Mouse (Mus musculus) heart, adult 11 months (tissue): ENCODE data around the gene Hccs.
"Not testable (repeated sequence)": the region's sequence is repeated elsewhere in the genome, so short reads cannot be mapped to it uniquely, and the experiment has no call there.

Experiments
- DNase-seq: peaks from one replicate; pipeline ENCODE4 v3.0.0; 2022

Hccs gene

DNA sequence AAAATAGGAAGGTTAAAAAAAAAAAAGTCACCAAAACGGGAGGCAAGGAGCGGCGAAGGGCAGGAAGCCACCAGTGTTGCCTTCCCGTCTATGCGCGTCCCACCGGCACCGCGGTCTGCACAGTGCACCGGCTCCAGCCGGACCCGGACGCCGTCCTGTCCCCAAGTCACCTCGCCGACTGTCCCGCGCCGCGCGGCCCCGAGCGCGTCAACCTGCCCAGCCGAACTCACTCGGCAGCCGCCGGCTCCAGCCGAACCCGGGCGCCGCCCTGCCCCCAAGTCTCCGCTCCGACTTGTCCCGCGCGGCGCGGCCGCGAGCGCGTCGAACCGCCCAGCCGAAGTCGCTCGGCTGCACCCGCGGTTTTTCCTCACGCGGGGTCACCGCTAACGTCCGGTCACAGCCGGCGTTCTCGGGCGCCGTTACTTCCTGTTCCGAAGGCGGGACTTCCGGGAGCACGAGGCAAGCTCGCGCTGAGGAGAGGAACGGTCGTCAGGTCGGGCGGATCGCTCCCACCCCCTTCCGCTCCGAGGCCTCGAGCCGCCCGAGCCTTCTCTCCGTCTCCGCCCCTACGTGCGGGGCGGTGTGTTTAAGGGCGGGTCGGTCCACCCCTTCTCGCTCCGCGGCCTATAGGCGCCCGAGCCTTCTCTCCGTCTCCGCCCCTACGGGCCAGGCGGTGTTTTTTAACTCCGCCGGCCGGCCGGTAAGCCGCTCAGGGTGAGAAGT lies at the start of gene Hccs:
Gene Hccs, minus strand, starts transcription at position 428 of the 723 bp plus-strand sequence.
- DNase-seq: peak; percentile 99

DNA sequence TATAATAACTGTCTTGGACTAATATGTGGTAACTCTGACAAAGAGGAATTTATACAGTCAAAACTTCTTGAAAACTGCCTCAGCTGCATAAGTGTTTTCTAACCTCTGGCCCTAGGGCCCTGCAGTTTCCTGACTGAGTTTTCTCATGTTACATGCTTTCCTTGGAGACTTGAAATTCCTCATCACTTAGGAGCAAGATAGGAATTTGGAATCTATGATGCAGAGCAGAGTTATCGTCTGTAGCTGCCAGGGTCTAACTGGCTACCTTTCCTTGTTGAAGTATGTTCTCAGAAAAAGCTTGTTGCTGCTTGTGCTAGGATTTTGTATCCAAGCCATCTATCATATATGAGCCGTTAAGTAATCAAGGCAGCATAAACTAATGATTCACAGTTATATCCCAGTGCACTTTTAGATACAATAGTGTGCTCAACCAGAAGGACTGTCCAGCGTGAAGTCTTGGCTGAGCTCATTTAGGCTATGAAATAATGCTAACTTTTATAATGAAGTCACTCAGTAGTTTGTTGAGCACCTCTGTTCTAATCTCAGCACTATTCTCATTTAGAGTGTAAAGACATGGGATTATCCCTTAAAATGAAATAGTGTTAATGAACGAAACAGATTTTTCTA lies 37.1 kb upstream of the Hccs start:
- no peak for DNase-seq

DNA sequence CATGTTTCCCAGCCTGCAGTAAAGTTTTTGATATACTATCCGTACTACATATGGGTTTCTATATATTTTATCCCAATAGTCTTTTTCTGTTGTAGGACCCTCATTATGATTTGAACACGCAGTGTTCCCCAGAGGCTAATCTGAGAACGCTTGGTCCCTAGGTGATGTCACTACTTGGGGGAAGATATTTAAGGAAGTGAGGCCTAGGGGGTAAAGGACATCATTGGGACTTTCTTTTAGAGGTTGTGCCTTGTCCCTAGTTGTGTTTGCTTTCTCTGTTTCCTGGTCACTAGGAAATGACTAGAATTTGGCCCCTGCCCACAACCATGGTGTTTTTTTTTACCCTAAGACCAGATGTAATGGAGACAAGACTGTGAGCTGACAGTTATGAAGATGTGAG lies 18.0 kb upstream of the Hccs start:
- DNase-seq: no peak

DNA sequence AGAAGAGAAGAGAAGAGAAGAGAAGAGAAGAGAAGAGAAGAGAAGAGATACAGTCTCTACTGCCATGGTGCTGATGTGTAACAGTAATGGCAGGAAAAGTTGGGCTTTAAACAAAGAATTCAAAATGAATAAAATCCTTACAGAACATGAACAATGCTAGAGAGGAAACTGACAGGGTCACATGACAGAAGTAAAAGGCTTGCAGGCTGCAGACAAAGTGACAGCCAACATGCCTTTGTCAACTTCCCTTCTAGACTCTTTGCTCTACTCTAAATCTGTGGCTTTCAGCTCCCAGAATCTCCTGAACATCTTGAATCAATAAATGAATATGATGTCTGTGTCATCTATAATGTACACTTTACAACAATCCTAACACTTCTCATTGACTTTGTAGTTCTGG lies 17.4 kb upstream of the Hccs start:
- no peak for DNase-seq

DNA sequence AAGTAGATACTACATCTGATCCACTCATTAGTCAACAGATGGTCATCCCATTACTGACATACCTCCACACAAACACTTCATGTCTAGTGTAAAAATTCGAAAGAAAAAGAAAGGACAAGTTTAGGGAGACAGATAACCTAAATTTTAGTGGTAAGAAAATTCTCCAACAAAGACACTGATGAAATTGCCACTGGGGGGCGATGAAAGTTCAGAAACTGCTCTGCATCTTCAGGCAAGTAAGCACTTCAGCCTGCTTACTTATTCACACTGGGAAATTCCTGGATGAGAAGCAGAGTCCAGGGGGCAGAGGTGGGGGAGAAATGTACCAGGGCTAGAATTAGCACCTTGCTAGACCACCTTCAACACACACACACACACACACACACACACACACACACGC lies 12.1 kb upstream of the Hccs start:
- no peak for DNase-seq

DNA sequence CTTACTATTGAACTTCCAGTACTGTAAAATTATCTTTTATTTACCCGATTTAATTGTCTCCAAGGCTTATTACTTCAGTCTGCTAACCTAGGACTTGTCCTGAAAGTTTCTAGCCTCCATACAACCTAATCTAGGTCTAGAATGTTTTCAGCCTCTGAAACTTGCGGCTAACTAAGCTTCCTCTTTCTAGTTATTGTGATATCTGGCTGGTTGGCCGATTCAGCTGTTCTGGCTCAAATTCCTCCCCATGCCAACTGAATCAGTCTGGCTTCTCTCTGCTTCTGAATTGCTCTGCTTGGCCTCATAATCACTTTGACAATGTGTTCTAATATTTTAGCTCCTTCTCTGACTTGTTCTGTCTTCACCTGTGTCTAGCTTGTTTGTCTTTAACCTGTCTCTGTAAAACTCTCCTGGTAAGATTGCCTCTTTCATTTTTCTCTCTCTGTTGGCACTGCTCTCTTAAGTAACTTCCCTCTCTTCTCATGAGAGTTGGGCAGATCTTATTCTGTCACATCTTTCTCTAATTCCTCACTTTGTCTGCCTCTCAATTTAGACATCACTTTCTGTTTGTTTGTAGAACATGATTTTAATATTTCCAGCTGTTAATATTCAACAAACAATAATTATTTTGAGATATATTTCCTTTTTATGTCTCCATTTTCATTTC lies 5.9 kb upstream of the Hccs start:
- DNase-seq: no peak

DNA sequence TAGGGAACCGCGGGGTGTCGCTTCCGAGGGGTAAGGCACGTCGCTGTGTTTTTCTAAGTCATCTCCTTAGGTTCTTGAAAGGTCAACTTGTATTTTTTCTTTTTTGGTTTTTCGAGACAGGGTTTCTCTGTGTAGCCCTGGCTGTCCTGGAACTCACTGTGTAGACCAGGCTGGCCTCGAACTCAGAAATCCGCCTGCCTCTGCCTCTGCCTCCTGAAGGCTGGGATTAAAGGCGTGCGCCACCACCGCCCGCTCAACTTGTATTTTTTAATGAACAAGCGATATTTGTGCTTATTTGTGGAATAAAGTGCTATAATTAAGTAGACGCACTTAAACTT lies 465 bp upstream of the Hccs start:
- DNase-seq: not testable (repeated sequence)

DNA sequence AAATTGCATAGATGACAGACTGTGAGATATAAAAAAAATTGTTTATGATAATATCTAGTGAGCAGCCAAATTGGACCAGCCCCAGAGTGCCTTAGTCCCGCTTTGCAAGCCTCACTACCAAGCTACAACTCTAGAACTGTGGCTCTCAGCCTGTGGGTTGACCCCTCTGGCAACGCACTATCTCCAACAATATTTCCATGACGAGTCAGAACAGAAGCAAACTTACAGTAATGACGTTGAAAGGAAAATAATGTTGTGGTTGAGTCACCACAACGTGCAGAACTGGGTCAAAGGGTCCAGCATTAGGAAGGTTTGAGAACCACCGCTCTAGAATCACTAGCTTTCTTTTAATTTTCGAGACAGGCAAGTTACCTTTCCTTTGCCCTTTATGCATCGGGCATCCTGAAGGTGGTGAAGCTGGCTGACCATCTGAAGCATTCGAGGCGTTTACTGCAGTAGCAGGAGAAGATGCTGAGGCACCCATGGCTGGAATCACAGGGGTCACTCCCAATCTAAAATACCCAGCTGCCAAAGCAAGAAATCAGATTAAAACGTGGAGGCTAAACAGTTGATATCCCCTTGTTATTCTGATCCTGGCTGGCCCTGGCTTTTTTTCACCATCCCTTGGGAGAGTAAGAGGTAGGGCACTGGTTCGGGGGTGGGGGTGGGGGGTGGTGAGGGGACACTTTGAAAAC lies 959 bp downstream of the Hccs start:
- no peak for DNase-seq

DNA sequence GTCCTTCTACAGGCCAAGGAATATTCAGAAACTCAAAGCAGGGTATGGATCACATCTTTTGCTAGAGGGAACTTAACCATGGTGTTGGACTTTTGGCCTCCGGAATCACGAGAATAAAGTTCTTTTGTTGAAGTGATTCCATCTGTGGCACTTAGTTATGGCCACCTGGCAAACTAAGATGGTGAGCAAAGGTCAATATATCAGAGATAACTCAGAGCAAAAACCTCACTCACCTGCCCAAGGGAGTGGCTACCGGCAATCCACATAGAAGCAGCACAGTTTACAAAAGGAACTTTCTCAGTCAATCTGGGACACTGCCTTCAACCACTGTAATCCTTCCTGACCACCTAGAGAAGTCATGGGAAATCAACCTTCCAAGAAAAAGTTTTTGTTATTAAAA lies 11.6 kb downstream of the Hccs start:
- no peak for DNase-seq

DNA sequence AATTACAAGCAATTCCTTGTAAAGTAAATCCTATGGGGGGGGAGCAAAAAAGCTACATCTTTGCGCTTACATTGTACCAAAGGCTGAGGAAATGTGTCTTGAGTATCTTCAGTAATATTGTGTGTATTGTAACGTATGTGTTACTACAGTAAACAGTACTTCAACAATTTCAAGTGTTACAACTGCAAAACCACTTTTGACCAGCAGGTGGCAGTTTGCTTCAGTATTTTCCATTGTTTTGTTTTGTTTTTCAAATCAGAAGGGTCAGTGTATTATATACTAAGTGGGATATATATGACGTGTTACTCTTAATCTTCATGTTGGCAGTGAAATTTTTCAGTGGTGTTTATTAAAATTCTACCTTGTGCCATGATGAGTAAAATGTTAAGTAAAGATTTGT lies 16.2 kb downstream of the Hccs start:
- DNase-seq: no peak

DNA sequence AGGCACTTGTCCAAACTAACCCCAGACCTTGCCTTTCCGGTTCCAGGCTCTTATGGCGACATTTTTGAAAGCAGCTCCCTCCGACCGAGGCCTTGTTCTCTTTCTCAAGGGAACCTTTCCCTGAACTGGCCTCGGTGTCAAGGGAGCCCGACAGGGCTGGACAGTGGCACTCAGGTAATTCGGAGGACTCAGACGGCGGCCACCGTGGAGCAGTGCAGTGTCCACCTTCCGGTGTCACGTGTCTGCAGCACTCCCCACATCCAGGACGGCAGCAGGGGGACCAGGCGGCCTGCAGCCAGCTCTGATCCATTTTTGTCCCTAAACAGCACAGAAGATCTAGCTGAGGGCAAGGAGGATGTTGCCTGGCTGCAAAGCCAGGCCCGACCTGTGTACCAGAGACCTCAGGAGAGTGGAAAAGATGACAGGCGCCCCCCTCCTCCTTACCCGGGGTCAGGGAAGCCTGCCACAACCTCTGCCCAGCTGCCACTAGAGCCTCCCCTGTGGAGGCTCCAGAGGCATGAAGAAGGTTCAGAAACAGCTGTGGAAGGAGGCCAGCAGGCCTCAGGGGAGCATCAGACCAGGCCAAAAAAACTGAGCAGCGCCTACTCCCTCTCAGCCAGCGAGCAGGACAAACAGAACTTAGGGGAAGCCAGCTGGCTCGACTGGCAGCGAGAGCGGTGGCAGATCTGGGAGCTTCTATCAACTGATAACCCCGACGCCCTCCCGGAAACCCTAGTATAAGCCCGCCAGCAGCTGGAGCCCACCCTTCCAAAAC lies 17.7 kb downstream of the Hccs start:
- DNase-seq: peak; percentile 97

DNA sequence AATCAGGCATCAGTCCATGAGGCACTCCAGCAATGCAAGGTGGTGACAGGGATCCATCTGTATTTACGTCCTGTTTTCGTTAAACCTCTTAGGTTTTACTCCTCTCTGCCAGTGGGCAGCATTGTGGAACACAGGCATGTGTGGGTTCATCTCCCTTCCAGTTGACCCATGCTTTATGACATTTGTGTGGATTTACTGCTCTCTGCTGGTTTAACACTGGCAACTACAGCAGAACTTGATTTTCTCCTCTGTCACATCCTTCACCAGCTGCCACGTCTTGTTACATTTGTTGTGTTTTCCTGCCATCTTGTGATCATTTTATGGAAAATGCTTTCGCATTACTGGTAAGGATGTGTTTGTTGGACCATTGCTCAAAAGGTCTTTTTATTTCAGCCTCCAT lies 20.6 kb downstream of the Hccs start:
- DNase-seq: no peak

DNA sequence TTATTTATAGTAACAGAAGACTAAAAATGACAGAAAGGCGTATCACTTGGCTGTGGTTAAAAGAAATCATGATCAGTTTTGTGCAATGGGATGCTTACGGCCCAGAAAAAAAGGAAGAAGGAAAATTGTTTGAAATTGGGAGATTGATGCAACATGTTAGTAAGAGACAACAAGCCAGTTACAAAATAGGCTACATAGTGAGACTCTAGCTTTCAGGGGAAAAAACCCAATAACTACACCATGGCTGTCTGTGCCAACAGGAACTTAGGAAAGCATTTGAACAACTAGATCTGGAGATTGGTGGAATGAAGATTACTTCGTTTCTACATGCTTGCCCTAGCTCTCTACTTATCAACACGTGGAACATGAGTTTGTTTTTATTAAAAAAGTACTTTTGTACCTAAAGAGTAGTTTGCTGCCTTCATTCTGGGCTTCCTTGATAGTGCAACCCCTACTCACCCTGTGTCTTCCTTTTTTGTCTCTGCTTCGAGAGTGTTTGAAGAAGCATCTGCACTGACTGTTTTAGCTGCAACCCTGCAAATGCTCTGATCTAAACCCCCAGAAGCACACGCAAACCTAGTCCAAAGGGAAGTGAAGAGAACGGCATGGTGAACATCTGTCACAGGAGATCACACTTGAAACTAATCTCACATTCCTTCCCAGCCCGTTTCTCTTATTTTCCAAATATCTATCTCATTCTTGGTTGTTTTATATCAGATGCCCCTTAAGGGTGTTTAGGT lies 56.6 kb downstream of the Hccs start:
- DNase-seq: no peak

DNA sequence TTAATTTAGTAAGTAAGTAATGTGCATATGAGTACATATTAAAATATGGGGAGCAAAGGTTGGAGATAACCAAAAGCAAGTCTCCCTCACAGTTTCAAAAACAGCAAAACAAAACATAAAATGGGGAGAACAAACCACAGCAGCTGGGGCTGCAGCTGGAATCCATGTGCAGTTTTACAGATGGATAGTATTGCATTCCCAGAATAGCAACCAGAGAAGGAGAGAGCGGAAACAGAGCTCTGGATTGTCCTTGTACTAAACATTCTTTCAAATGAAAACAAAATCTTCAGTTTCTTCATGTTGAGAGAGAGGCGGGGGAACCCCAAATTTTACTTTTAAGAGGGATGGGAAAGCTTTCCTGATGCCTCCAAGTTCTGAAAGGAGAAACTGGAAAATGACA lies 58.0 kb downstream of the Hccs start:
- peak; percentile 87 for DNase-seq

DNA sequence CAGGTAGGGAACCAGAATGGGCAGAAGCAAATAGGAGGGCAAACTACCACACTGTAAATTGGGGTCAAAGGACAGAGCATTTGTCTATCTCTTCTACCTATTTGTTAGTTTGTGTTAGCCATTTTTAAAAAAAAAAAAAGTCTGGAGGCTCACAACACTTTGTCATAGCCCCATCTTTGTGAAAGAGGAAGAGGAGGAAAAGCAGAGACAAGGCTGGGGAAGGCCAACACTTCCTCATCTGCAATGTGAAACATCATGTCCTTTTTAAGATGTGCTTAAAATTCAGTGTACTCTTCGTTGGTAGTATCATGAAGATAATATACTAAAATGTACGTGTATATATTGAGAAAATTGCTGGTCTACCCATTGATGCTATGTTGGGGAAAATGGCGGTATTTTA lies 59.1 kb downstream of the Hccs start:
- DNase-seq: no peak

DNA sequence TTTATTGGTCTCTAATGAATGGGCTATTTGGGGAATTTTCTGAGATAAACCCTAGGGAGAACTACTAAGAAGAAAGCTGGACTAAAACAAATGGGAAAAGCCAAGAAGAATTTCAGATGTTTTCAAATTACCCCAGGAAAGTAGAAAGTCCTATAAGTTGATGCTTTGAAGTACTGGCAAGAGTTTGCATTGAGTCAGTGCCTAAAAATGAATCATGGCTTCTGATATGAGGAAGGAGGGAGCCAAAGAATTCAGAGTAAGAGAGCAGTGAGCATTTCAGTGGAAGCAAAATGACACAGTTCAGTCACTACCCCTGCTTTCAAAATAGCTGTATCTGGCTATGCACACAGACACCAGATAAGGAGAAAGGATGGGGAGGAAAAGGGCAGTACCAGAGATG lies 63.4 kb downstream of the Hccs start:
- DNase-seq: no peak

DNA sequence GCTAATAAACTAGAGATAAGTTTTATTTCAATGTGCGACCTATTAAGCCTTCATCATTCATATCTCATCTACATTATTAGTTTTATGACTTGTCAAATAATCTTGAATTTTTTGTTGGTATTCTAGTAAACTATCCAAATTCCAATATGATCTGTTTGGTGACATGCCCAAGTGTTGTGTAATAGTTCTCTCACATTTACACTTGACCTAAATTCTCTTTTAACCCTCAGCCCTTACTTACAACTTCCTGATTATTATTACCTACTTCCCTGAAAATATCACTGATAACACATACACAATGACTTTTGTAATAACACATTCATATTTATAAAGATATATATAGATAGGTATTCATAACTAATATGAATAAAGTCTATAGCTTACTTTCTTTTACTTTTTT lies 64.3 kb downstream of the Hccs start:
- DNase-seq: no peak

DNA sequence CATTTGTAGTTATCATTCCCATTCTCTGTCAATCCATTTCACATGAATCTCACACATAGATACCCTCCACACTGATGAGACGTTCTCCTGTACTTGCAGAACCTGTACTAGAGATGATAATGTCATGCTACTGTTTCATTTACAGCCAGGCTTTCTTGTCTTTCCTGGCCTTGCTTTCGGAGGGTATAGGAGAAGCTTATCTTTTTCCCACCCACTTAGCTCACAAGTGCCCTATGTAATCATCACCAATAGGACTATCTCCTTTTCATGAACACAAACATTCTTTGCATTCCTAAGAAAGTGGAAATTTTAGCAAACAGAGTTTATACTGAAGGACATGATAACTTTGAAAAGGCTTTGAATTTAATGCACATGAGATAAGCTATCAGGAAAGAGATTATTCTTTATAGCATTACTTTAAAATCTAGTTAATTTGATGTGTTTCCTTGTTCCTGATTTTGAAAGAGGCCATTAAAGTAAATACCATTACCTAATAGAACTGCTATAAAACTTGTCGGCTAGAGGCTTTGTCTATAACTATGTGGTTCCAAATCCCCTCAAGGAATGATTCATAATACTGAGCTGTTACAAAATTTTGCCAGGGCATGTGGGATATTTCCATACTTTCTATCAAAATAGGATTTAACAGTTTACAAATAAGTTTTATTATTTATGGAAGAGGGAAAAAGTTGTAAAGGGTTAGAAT lies 97.7 kb downstream of the Hccs start:
- no peak for DNase-seq

DNA sequence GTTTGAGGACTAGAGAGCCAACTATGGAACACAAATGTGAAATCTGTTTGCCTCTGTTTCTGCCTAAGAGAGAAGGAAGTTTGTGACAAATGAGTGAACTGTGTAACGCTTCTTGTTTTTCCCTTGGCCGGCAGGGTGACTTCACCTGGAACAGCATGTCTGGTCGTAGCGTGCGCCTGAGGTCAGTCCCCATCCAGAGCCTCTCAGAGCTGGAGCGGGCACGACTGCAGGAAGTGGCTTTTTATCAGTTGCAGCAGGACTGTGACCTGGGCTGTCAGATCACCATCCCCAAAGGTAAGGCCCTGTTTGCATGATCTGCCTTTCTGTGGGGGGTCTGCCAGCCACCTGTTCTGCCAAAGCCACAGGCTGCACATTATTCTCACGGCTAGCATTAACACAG lies 100.1 kb downstream of the Hccs start:
- DNase-seq: no peak

DNA sequence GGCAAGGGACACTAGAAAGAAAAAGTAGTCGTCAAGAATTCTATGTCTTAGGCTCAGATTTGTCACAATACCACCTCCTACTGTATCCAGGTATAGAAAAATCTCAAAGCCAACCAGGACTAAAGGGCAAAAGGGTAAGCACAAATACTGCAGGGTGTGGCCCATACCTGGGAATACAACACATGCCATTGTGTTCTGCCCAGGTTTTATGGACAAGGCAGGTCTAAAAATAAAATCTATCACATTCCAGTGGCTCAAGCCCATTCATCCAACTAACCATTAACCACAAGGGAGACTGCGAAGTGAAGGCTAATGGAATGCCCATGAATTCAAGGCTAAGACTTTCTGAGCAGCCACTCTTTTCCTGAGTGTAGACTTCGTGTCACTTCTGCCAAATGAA lies 110.2 kb downstream of the Hccs start:
- no peak for DNase-seq
